Mouse (Mus musculus) thymus, adult 18-20 months (tissue): ENCODE measurements around the gene Zfp78.

Source experiments
- DNase-seq, 2 experiments: peaks; one replicate each; pipeline ENCODE4 v3.0.0; 2022; ENCODE audit warnings: mixed read lengths in 2 of 2

Zfp78 gene

DNA sequence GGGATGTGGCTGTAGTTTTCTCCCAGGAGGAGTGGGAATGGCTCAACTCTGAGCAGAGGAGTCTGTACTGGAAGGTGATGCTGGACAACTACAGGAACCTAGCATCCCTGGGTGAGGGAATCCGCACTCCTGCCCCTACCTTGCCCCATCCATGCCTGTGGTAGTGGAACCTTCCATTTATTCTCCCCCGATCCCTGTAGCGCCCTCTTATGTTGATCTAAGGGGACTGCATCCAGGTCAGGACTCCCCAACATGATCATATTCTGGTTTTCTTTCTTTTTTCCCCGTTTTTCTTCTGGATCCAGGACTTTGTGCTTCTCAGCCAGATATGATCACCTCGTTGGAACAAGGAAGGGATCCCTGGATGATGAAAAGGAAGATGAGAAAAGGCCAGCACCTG, 26.4 kb downstream of the Zfp78 start:
- DNase-seq, result no peak

DNA sequence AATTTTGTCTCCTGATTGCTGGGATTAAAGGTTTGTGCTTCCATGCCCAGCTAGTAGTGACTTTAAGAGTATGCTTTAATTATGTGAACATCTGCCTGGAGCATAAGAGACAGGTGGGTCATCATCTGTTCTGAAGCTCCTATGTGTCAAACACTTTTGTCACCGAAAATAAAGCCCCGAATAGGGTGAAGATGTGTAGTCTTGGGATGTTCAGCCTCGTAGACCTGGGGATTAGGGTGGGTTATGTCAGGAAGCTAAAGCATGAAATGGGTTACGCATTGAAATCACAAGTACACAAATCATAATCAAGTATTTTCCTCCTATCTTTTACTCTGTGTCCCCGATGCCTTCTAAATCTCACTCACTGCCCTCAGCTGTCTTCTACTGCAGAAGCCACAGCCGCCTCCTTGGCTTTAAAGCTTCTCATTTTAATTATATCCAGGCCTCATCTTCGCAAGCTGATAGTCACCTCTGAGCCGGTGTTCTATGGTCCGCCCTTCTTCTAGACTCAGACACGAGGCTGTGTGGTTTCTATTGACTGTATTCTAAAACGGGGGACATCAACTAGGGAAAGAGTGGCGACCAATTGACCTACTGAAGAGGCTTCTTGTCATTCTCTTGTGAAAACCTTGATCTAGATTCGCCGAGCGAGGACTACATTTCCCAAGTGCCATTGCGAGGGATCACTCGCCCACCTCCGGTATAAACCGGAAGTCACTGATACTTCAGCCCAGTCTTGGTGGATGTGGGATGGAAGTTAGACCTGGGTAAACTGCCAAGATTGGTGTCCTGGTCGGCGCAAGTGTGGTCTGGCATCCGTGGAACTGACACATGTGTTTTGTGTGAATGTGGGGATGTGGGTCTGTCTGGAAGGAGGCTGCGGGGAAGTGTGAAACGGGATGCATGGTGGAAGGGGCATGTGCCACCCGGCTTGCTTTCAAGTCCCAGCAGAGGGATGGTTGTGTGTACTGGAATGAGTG, 35.2 kb downstream of the Zfp78 start, which contains the start of gene Smim17:
Gene Smim17 (plus strand): TSS at position 720 of the 980 bp plus-strand sequence.
- peak; percentile 9 to 28 for DNase-seq

DNA sequence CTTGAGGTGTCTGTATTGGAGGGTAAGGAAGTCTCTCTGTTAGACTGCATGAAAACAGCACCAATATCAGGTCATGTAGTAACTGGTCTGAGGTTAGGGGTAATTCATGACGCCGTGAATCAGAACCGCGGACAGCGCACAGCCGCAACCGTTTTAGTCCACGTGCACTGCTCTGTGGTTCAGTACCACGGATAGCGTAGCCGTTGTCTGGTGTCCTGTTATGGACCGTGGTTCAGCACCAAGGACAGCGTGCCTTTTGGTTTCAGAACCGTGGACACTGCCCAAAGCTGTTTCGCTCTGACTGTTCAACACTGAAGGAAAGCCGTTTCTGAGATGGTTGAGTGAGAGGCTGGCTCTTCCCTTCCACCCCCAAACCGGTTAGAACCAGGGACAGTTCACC, 47.0 kb downstream of the Zfp78 start, which contains the start of gene Gm20715:
Gene Gm20715 (plus strand): TSS at position 235 of the 400 bp plus-strand sequence.
- DNase-seq, result peak; percentile 30 to 37

DNA sequence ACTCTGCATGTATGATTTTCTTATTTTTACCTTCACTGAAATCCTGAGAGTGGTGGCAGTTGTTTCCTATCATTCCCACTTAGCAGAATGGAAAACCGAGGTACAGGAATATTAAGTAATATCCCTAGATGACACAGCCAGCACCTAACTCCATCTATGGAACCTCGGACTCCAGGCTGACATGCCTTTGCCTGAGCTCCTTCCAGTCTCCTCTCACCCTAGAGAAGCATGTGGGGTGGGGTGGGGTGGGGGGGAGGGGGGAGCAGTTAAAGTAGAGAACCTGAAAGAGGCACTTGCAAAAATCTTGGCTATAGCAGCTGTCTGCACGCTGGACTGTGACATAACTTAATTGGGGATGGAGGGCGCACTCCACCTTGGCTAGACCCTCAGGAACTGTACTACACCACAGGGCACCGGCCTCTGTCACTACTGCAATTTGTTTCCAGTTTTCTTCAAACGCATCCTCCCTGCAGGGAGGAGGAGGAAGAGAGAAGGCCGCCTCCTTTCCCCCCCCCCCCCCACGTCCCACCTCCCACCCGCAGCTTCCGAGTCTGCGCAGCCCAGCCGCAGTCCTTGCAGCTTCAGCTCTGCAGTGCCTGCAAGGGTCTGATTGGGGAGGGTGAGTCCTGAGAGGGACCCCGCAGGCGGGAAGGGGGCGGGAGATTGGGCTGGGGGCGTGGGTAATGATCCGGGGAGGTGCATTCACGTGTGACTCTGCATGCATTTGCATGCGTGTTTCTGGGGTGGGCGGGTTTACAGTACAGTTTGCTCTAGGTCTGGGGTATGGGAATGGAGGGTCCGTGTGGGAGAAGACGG, 51.8 kb downstream of the Zfp78 start:
- no peak for DNase-seq

DNA sequence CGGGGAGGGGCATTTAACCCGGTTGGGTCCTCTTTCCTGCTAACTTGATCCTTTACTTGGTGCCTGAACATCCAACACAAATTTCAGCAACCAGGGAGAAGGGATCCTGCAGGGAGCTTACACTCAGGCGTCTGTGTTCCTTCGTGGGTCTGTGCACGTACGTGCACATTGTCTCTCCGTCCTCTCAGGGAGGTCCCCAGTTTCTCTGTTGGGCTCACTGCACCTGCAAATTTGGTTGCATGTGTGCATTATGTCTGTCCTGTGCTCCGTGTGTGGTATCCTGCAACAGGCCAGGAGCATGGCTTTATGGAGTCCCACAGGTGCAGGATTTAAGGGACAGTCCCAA, 52.3 kb downstream of the Zfp78 start:
- DNase-seq, result no peak

DNA sequence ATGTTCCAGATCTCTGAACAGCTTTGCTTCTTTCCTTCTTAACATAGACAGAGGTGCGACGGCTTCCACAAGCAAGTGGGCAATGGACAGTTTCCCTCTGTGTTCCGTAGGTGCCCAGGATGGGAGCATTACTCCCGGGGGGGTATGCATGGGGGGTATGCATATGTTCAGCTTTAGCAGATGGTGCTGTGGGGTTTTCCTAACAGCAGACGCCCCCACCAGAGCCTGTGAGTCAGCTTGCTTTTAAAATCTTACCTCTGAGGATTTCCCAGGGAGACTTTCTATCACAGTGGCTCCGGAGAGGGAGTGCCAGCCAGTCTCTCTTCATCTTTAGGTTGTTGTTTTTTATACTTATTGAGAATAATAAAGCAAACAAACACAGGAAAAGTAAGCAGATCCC, 56.8 kb downstream of the Zfp78 start:
- no peak for DNase-seq

DNA sequence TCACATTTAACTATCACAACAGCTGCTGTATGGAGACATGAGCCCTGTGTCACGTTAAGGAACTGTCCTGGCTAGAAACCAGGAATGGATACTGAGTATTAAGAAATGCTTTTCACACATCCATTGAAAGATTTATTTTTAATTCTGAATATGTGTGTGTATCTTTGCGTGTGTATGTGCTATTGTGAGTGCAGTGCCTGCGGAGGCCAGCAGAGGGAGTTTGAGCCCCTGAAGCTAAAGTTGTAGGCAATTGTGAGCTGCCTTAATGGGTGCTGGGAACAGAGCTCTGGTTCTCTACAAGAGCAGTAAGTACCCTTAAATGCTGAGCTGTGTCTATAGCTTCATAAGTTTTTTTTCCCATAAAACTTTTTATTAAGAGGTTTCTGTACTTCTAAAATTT, 66.3 kb downstream of the Zfp78 start:
- no peak for DNase-seq

DNA sequence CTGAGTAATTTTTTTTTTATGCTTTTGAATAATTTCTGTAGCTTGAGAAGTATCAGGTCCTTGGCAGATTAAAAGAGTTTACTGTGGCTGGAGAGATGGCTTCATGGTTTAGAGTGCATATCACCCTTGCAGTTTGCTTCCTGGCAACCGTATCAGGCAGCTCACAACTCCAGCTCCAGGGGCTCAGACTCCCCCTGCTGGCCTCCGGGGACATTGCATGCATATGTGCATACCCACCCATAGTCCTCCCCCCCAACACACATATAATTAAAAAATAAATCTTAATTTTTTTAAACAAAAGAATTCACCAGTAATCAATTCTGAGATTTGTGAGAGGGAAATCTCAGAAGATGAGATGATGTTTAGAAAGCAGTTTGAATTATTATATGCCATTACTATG, 67.3 kb downstream of the Zfp78 start:
- DNase-seq, result no peak
